Mouse (Mus musculus) liver, embryonic 11.5 days (tissue): ENCODE measurements at regions not wholly inside any gene's neighbourhood (a gene's known extent, or its start where the extent isn't known, plus 50 kb on each side); places are given as distances from the start of the nearest gene placed in this dataset.

ENCODE experiments used
- ATAC-seq: fragments of 200-750 bp; cut with Nextera tagmentation; replicated peaks from 2 replicates; pipeline ENCODE4 v1.8.0; 2017; ENCODE audit warnings: moderate number of reproducible peaks, mild to moderate bottlenecking, moderate TSS enrichment, moderate library complexity; ENCODE audit not compliant: low FRiP score
- DNase-seq: peaks from one replicate; pipeline ENCODE4 v3.0.0-alpha.2; 2017; ENCODE audit warnings: low spot score
- H3K27ac ChIP-seq: fragments of 300-500 bp; sonication (generic); 2 replicates; pipeline ENCODE4 v1.5.1; 2014; ENCODE audit warnings: mild to moderate bottlenecking, low read depth, low read length, control low read depth
- H3K27me3 ChIP-seq: fragments of 300-500 bp; sonication (generic); replicated peaks from 2 replicates; pipeline ENCODE4 v1.6.1; 2014; ENCODE audit warnings: low read length, mixed read lengths; ENCODE audit not compliant: control insufficient read depth, insufficient read depth
- H3K36me3 ChIP-seq: fragments of 300-500 bp; sonication (generic); 2 replicates; pipeline ENCODE4 v1.6.1; 2014; ENCODE audit warnings: mild to moderate bottlenecking, low read length, moderate library complexity, mixed read lengths; ENCODE audit not compliant: control insufficient read depth, insufficient read depth
- H3K4me1 ChIP-seq: fragments of 300-500 bp; sonication (generic); replicated peaks from 2 replicates; pipeline ENCODE4 v1.6.1; 2014; ENCODE audit warnings: low read length, mixed read lengths; ENCODE audit not compliant: control insufficient read depth, insufficient read depth
- H3K4me2 ChIP-seq: fragments of 300-500 bp; sonication (generic); 2 replicates; pipeline ENCODE4 v1.6.1; 2014; ENCODE audit warnings: mild to moderate bottlenecking, control low read depth, moderate library complexity
- H3K4me3 ChIP-seq: fragments of 300-500 bp; sonication (generic); 2 replicates; pipeline ENCODE4 v1.5.1; 2014; ENCODE audit warnings: low read depth, low read length, control low read depth
- H3K9ac ChIP-seq: fragments of 300-500 bp; sonication (generic); 2 replicates; pipeline ENCODE4 v1.6.1; 2014; ENCODE audit warnings: low read depth, low read length, control low read depth
- H3K9me3 ChIP-seq: fragments of 300-500 bp; sonication (generic); 2 replicates; pipeline ENCODE4 v1.6.1; 2016; ENCODE audit warnings: low read length, inconsistent platforms, mixed read lengths; ENCODE audit not compliant: control insufficient read depth
- WGBS: fragments of 180-500 bp; shearing (Covaris S2); extraction: QIAGEN DNeasy Blood & Tissue Kit; methylation state at CpG from one replicate; pipeline ENCODE4 v1.1.7; 2014; 5-methylcytosine and 5-hydroxymethylcytosine counted together

DNA sequence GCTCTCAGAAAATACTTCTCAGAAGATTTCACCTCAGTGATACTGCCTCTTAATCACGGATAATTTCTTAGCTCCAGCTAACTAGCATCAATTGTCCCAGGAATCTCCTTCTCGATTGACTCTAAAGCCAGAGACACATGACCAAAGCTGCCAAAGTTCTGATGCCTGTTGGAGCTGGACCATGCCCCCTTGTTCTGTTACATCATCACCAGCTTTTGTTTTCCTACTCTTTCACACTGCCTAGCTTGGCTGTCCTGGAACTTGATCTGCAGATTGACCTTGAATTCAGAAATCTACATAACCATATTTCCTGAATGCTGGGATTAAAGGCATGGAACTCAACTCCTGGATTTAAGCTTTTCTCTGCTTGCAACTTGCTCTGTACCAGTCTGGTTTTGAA, 268.3 kb upstream of the Gcfc2 start:
- H3K4me3 ChIP-seq, result no peak overlapping the region
- H3K9me3 ChIP-seq, result no peaks in the 10 kb centered on the region
- no peaks in the 10 kb centered on the region for H3K36me3 ChIP-seq
- WGBS, result 79% methylated on average over 2 of the region's 2 CpGs
- DNase-seq (no peak), ATAC-seq (no peak)
- H3K27ac ChIP-seq, result no peak overlapping the region
- H3K4me1 ChIP-seq, result no peaks in the 10 kb centered on the region
- H3K9ac ChIP-seq, result no peak overlapping the region
- H3K27me3 ChIP-seq, result no peaks in the 10 kb centered on the region
- H3K4me2 ChIP-seq, result no peak overlapping the region

DNA sequence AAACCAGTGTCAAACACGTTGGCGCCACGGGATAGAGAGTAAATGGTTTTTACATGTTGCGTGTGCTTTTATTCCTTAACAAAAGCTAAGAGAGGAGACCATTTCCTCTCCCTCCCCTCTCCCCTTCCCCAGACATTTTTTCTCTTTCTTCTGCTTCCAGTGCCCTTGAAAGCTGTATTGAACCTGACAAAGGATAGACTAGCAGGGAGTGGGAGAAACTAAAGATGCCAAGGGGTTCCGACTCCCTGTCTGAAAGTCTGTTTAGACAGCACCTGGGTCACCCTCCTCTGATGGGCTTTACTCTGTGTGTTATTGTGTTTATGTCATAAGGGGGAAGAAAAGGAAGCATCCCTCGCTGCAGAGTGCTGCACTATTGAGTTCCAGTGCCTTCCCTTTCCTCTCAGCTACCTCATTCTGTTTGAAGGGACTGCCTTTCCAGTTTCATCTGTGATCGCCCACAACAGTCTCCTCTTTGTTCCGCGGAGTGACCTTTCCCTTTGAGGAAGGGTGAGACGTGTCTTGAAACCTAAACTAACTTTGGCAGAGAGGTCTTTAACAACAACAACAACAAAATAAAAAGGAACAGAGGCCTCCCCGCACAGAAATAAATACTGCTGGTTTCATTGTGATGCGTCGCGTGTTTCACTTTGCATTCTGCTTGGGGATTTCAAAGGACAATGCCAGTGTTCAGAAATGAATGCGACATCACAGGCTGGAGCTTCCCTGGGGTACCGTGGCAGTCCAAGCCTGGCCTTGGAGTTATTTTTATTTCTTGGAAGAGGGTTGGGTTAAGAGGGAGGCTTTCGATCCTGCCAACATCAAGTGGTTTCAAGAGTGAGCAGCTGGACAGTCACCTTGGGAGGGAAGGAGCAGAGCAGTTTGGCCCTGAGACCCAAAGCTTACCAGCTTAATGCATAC, 262.7 kb upstream of the Gcfc2 start:
- WGBS, result 81% methylated on average over 17 of the region's 17 CpGs
- no peak overlapping the region for H3K4me3 ChIP-seq
- no peak for ATAC-seq
- DNase-seq, result no peak
- no peaks in the 10 kb centered on the region for H3K9me3 ChIP-seq
- H3K36me3 ChIP-seq, result no peaks in the 10 kb centered on the region
- no peak overlapping the region for H3K27ac ChIP-seq
- H3K9ac ChIP-seq, result no peak overlapping the region
- H3K27me3 ChIP-seq, result no peaks in the 10 kb centered on the region
- H3K4me2 ChIP-seq, result no peak overlapping the region
- H3K4me1 ChIP-seq, result no peaks in the 10 kb centered on the region

DNA sequence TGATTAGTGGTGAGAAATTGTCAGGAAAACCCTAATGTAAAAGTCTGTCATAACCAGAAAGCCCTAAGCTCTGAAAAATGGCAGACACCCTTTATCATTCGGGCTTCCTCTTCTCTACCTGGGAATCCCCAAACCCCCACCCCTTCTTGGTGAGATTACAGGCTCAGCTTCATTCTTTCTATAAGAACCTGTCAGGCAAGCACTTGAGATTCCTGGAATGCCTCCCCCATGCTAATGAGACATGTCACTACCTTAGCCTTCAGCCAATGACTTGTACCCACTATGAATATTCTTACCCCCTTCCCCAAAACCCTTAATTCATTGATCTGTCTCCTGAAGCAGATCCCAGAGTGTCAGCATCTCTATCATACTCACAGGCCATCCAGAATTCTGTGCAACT, 254.5 kb upstream of the Gcfc2 start:
- Histone ChIP-seq H3K4me2 (no peak overlapping the region), H3K9ac (no peak overlapping the region), H3K27me3 (no peaks in the 10 kb centered on the region), H3K27ac (no peak overlapping the region), H3K9me3 (no peaks in the 10 kb centered on the region), H3K4me3 (no peak overlapping the region), H3K36me3 (no peaks in the 10 kb centered on the region), H3K4me1 (no peaks in the 10 kb centered on the region)
- ATAC-seq, result no peak
- 67% methylated on average over 1 of the region's 1 CpGs for WGBS
- no peak for DNase-seq

DNA sequence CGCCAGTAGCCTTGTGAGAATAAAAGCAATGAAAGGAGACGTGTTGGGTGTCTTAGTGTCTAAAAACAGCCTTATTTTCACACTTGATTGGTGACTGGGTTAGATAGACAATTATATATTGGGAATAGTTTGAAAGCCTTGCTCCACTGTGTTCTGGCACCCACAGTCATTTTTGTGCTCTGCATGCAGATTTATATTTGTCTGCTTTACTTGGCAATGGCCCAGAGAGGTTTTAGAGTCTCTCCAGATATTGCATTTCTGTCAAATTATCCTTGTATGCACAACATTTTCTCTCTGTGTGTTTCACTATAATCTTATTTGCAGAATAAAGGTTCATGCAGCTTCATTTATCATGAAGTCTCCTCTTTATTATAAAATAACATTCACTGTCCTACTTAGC, 250.2 kb upstream of the Gcfc2 start:
- WGBS, result 82% methylated on average over 2 of the region's 2 CpGs
- no peaks in the 10 kb centered on the region for H3K9me3 ChIP-seq
- DNase-seq (no peak), ATAC-seq (no peak)
- H3K9ac ChIP-seq, result no peak overlapping the region
- H3K36me3 ChIP-seq, result no peaks in the 10 kb centered on the region
- H3K27ac ChIP-seq, result no peak overlapping the region
- H3K4me1 ChIP-seq, result no peaks in the 10 kb centered on the region
- no peak overlapping the region for H3K4me3 ChIP-seq
- no peak overlapping the region for H3K4me2 ChIP-seq
- H3K27me3 ChIP-seq, result no peaks in the 10 kb centered on the region

DNA sequence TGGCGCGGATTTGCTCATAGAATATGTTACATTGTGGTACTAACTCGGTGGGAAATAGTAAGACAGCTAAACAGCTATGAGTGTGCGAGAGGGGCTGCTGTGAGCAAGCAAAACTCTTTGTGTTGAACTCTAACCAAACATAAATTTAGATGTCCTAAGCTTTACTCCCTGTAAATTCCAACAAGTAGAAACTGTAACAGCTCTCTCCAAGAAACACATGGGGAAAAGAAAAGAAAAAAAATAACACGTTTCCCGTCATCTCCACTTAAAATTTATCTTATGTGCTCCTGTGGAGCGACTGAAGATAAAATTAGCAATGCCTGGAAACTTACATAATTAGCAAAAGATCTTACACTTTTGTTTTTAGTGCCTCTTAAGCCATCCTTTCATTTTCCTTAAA, 226.2 kb upstream of the Gcfc2 start:
- Histone ChIP-seq H3K27me3 (no peaks in the 10 kb centered on the region), H3K4me2 (no peak overlapping the region), H3K9me3 (no peaks in the 10 kb centered on the region), H3K9ac (no peak overlapping the region), H3K4me3 (no peak overlapping the region), H3K4me1 (no peaks in the 10 kb centered on the region), H3K27ac (no peak overlapping the region), H3K36me3 (no peaks in the 10 kb centered on the region)
- ATAC-seq (no peak), DNase-seq (no peak)
- WGBS, result 82% methylated on average over 7 of the region's 7 CpGs

DNA sequence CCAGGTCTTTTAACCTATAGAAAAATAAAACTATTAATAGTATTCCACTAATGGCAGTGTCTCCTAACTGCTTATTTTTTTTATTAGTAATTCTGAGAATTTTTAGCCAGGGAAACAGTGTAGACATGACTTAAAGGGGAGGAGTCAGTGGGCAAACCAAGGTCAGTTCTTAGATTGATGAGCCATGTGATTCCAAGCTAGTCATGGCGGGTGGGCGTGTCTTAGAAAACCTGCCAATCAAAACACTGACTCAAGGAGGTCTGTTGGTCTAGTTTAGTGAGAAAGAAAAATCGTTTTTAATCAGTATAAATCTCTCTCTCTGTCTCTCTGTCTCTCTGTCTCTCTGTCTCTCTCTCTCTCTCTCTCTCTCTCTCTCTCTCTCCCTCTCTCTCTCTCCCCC, 225.3 kb upstream of the Gcfc2 start:
- no peaks in the 10 kb centered on the region for H3K36me3 ChIP-seq
- H3K4me3 ChIP-seq, result no peak overlapping the region
- H3K27me3 ChIP-seq, result no peaks in the 10 kb centered on the region
- WGBS, result 71% methylated on average over 3 of the region's 3 CpGs
- H3K9me3 ChIP-seq, result no peaks in the 10 kb centered on the region
- H3K4me2 ChIP-seq, result no peak overlapping the region
- H3K27ac ChIP-seq, result no peak overlapping the region
- DNase-seq, result no peak
- H3K4me1 ChIP-seq, result no peaks in the 10 kb centered on the region
- no peak for ATAC-seq
- H3K9ac ChIP-seq, result no peak overlapping the region

DNA sequence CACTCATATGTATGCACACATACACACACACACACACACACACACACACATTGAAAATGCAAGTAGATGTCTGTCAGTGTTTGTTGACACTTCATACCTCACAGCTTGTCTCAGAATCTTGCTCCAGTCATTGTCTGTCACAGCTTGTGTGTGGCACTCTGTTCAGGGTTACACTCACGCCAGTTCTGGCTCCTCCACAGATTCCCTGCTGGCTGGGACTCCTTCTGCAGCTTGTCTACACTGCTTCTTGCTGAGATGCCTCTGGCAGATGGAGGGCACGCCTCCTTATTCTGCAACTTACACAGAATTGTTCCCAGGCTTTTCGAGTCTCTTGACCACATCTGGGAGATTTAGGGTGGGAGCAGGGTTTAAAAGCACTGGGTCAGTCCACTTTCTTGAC, 208.6 kb upstream of the Gcfc2 start:
- Histone ChIP-seq H3K4me3 (no peak overlapping the region), H3K4me2 (no peak overlapping the region), H3K27ac (no peak overlapping the region), H3K27me3 (no peaks in the 10 kb centered on the region), H3K9me3 (no peaks in the 10 kb centered on the region), H3K9ac (no peak overlapping the region), H3K4me1 (no peaks in the 10 kb centered on the region), H3K36me3 (no peaks in the 10 kb centered on the region)
- ATAC-seq (no peak), DNase-seq (no peak)
- WGBS, result 60% methylated on average over 3 of the region's 3 CpGs

DNA sequence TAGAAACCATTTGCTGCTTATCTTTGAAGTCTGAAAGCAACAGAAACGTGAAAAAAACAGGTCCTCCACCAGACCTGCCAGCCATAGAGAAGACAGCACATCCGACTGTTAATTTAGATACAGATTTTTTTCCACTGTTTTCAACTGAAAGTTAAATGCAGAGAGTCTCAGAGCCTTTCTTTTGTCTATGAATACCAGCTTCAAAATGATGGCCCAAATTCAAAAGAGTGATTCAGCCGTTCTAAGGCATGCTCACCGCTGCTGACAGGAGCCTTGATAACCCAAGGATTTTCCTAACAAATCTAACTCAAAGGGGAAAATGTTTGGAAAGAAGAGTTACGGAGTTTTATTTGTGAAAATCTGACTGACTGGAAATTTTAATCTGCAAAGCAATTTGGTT, 207.1 kb upstream of the Gcfc2 start:
- DNase-seq (no peak), ATAC-seq (no peak)
- Histone ChIP-seq H3K27me3 (no peaks in the 10 kb centered on the region), H3K9ac (no peak overlapping the region), H3K9me3 (no peaks in the 10 kb centered on the region), H3K4me1 (no peaks in the 10 kb centered on the region), H3K4me2 (no peak overlapping the region), H3K36me3 (no peaks in the 10 kb centered on the region), H3K27ac (no peak overlapping the region), H3K4me3 (no peak overlapping the region)
- 68% methylated on average over 5 of the region's 5 CpGs for WGBS
